ENCODE assay signal across 9 mouse cellular contexts in genomic region chr15:80004644-80005340, GRCm38 (mm10). TPM values are rescaled to one million over a fixed set of nuclear protein-coding genes. Genes with fewer than 3 reads are reported as not detected.
DNase-seq lines count a peak whose midpoint lies in the region; ATAC-seq and TF ChIP-seq lines count a peak whose summit lies in the region.
"Had no signal": no experiment of that assay in that cellular context is flagged by ENCODE, and none has a peak within 500 bp of the region (broad histone marks: within the 10 kb centered on the region; RNA-seq: fewer than 3 reads in every experiment).

No protein-coding gene starts in this region.

- 17% methylated on average over 14 of the region's 14 CpGs for WGBS in hindbrain, embryonic 12.5 days
- WGBS in liver, embryonic 15.5 days (ENCODE audit: insufficient replicate concordance) = 10% methylated on average over 14 of the region's 14 CpGs

- H3K4me1 ChIP-seq in E14TG2a.4 (replicated peaks; ENCODE audit: low read depth, low read length) = peaks cover 59% of the 10 kb centered on the region
- no peaks in the 10 kb centered on the region for H3K4me1 ChIP-seq in cortical plate, adult 2 months (ENCODE audit: control insufficient read depth, insufficient read depth, low read length)
- H3K4me1 ChIP-seq in hindbrain, embryonic 12.5 days = peaks cover 15% of the 10 kb centered on the region
- peaks cover 10% of the 10 kb centered on the region for H3K4me1 ChIP-seq in liver, embryonic 15.5 days (replicated peaks)
- H3K4me1 ChIP-seq: limb, embryonic 13.5 days had no signal

- peak; percentile 43; the same call in 1 of the 2 replicates for ATAC-seq in hindbrain, embryonic 12.5 days (ENCODE audit: low FRiP score)
- ATAC-seq in liver, embryonic 15.5 days (ENCODE audit: insufficient read depth) = peak; percentile 40; the same call in 1 of the 2 replicates
- no peak for ATAC-seq in granulocyte monocyte progenitor cell, adult 5-6 weeks (replicated peaks; ENCODE audit: poor library complexity, severe bottlenecking)

- H3K4me2 ChIP-seq in hindbrain, embryonic 12.5 days (replicated peaks) = no peak overlapping the region
- H3K4me2 ChIP-seq in liver, embryonic 15.5 days = no peak overlapping the region
- H3K4me2 ChIP-seq: limb, embryonic 13.5 days had no signal

- H3K4me3 ChIP-seq in E14TG2a.4 (replicated peaks; ENCODE audit: low read length) = peak overlapping the region; percentile 55
- no peak overlapping the region for H3K4me3 ChIP-seq in cortical plate, adult 2 months (ENCODE audit: insufficient read depth, low read length)
- no peak overlapping the region for H3K4me3 ChIP-seq in hindbrain, embryonic 12.5 days
- no peak overlapping the region for H3K4me3 ChIP-seq in liver, embryonic 15.5 days (replicated peaks)
- H3K4me3 ChIP-seq: limb, embryonic 13.5 days had no signal

- H3K9me3 ChIP-seq in E14TG2a.4 (ENCODE audit: low read length) = no peaks in the 10 kb centered on the region
- H3K9me3 ChIP-seq in hindbrain, embryonic 12.5 days (replicated peaks) = no peaks in the 10 kb centered on the region
- no peaks in the 10 kb centered on the region for H3K9me3 ChIP-seq in liver, embryonic 15.5 days (replicated peaks)
- H3K9me3 ChIP-seq: limb, embryonic 13.5 days had no signal

- TF ChIP-seq POLR2A in cortical plate, adult 2 months (IDR thresholded peaks at IDR 0.05; ENCODE audit: extremely low read depth, insufficient read depth, low read length) = no peak

- no peak for DNase-seq in spleen, adult 12 weeks (ENCODE audit: low spot score)
- no peak for DNase-seq in frontal cortex, postnatal 10 days (ENCODE audit: low spot score in 2 of 2)
- no peak for DNase-seq in layer of hippocampus, postnatal 25 days (ENCODE audit: extremely low spot score in 1 of 2, low spot score in 1 of 2)

- no peak overlapping the region for H3K9ac ChIP-seq in hindbrain, embryonic 12.5 days
- H3K9ac ChIP-seq in liver, embryonic 15.5 days = no peak overlapping the region
- H3K9ac ChIP-seq: limb, embryonic 13.5 days had no signal

- peak overlapping the region; percentile 70; the same call in 1 of the 2 replicates for H3K27ac ChIP-seq in cortical plate, adult 2 months (ENCODE audit: insufficient read depth, low read length)
- 0 out of 2 replicates have a peak overlapping the region, but pooled peaks have one; percentile 14 for H3K27ac ChIP-seq in hindbrain, embryonic 12.5 days
- H3K27ac ChIP-seq in liver, embryonic 15.5 days (replicated peaks) = no peak overlapping the region
- H3K27ac ChIP-seq: limb, embryonic 13.5 days had no signal

- peaks cover 38% of the 10 kb centered on the region for H3K27me3 ChIP-seq in E14TG2a.4 (ENCODE audit: insufficient read depth, low read length)
- H3K27me3 ChIP-seq in hindbrain, embryonic 12.5 days = peaks cover 6% of the 10 kb centered on the region; the same call in 1 of the 2 replicates
- H3K27me3 ChIP-seq in liver, embryonic 15.5 days = peaks cover 23% of the 10 kb centered on the region

- TF ChIP-seq CTCF in E14TG2a.4 (conservative IDR thresholded peaks at IDR 0.05; ENCODE audit: low read length) = no peak
- TF ChIP-seq CTCF in cortical plate, adult 2 months (IDR thresholded peaks at IDR 0.05; ENCODE audit: extremely low read depth, insufficient read depth, low read length) = no peak

- H3K36me3 ChIP-seq in E14TG2a.4 (ENCODE audit: insufficient read depth, low read length) = peaks cover 28% of the 10 kb centered on the region
- no peaks in the 10 kb centered on the region for H3K36me3 ChIP-seq in hindbrain, embryonic 12.5 days
- H3K36me3 ChIP-seq in liver, embryonic 15.5 days (replicated peaks) = no peaks in the 10 kb centered on the region
- H3K36me3 ChIP-seq: limb, embryonic 13.5 days had no signal

RNA-seq across cellular contexts. Expression of gene Pdgfb, which starts 10.0 kb away (rescaled TPM):
- 32.2 and 34.5 TPM in 2 replicates for polyA plus RNA-seq in cortical plate, adult 2 months (2012; rRNA removed)
- 2.5 and 3.2 TPM in 2 replicates for polyA plus RNA-seq in hindbrain, embryonic 12.5 days (2016; fragmentation: Nextera tagmentation; extraction: Ambion mirVana)
- polyA plus RNA-seq in liver, embryonic 15.5 days (2015; fragmentation: Nextera tagmentation; extraction: Ambion mirVana) = 0.51 and 0.67 TPM in 2 replicates
- total RNA-seq in granulocyte monocyte progenitor cell, adult 5-6 weeks (2014; fragmentation: Nextera tagmentation) = 0.30 TPM in 1 of 2 replicates, not detected in the other
- total RNA-seq in granulocyte monocyte progenitor cell, adult 5-6 weeks (2017) = 0.13 and 0.26 TPM in 2 replicates
- 10 to 100 TPM; 28.9 to 33.6 TPM for total RNA-seq in layer of hippocampus, postnatal 25 days (2021)

RNA-seq across cellular contexts. Expression of gene Cbx7, which starts 33.9 kb away (rescaled TPM):
- 58.4 and 62.6 TPM in 2 replicates for polyA plus RNA-seq in cortical plate, adult 2 months (2012; rRNA removed)
- polyA plus RNA-seq in hindbrain, embryonic 12.5 days (2016; fragmentation: Nextera tagmentation; extraction: Ambion mirVana) = 3.1 and 4.2 TPM in 2 replicates
- 0.97 and 1.4 TPM in 2 replicates for polyA plus RNA-seq in liver, embryonic 15.5 days (2015; fragmentation: Nextera tagmentation; extraction: Ambion mirVana)
- total RNA-seq in granulocyte monocyte progenitor cell, adult 5-6 weeks (2014; fragmentation: Nextera tagmentation) = 3.4 and 3.7 TPM in 2 replicates
- 0.26 and 1.7 TPM in 2 replicates for total RNA-seq in granulocyte monocyte progenitor cell, adult 5-6 weeks (2017)
- total RNA-seq in layer of hippocampus, postnatal 25 days (2021) = 10 to 100 TPM; 32.1 to 35.7 TPM

Comparison
In these comparisons a context has a peak if more than half of its experiments do, and no peak if none do; other contexts are left out.
1. RNA of gene Cbx7, which starts 33.9 kb away (polyA plus RNA-seq): 58.4 to 62.6 TPM in cortical plate, adult 2 months; 3.1 to 4.2 TPM in hindbrain, embryonic 12.5 days and 0.97 to 1.4 TPM in liver, embryonic 15.5 days; every median in the first group is over 10 times any median in the second.